Mouse (Mus musculus): ENCODE results near the gene Fzd9.

DNA sequence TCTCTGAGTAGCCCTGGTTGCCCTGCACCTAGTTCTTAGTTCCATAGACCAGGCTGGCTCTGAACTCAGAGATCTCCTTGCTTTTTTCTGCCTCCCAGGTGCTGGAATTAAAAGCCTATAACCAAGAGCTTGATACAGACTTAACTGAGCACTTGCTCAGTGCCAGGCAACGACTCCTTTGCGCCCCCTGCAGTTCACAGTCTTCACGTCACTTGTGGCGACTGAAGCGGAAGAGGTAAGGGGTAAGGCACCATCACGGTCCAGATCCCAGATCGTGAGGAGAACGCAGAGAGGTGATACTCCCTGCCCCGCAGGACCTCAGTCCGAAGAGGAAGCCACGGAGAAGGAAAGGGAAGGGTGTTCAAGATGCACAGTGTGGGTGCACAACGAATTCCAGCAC, 6.5 kb upstream of the Fzd9 start:
- peak; percentile 74 for TF ChIP-seq CTCF (IDR thresholded peaks at IDR 0.05; ENCODE audit: low read depth, low read length)
- no peak for TF ChIP-seq EP300 (IDR thresholded peaks at IDR 0.05; ENCODE audit: insufficient read depth, low read depth, low read length)
- no peak for TF ChIP-seq POLR2A (IDR thresholded peaks at IDR 0.05; ENCODE audit: insufficient read depth, low read length)

Data from ES-Bruce4 (cell line).